Mouse (Mus musculus) heart, adult 8-10 months (tissue): ENCODE measurements around the gene Chil5. TPM values are rescaled to one million over a fixed set of nuclear protein-coding genes. Genes with fewer than 3 reads are reported as not detected.
"Not testable (repeated sequence)": the region's sequence is repeated elsewhere in the genome, so short reads cannot be mapped to it uniquely, and the experiment has no call there.

Experiments used
- DNase-seq: peaks from one replicate; pipeline ENCODE4 v3.0.0; 2022; ENCODE audit warnings: low spot score
- total RNA-seq, 4 experiments: library from RNA; stranded (reverse); gene quantifications; 2 replicates each; pipeline ENCODE4 v1.2.4; 2022

Chil5 gene
- total RNA-seq = under 1 TPM in 2 of 4 experiments, not detected in 2; 0.29 to 0.38 TPM

- DNase-seq = no peak
These were observed at the start of gene Chil5 for GRCm38 (mm10) chr3:106032781-106033180. Chil5 (minus strand) TSS chr3:106032814.

- no peak for DNase-seq
These were observed 42.2 kb upstream of the Chil5 start for GRCm38 (mm10) chr3:106074824-106075223.

GRCm38 (mm10) chr3:106070994-106071393 lies 38.4 kb upstream of the Chil5 start:
- no peak for DNase-seq

- not testable (repeated sequence) for DNase-seq
These were observed 35.1 kb upstream of the Chil5 start for GRCm38 (mm10) chr3:106067707-106068106.

- DNase-seq = no peak
These were observed 25.4 kb upstream of the Chil5 start for GRCm38 (mm10) chr3:106057966-106058365.

- DNase-seq = no peak
These were observed 19.3 kb upstream of the Chil5 start for GRCm38 (mm10) chr3:106051896-106052295.

- DNase-seq = no peak
These were observed 7.7 kb upstream of the Chil5 start for GRCm38 (mm10) chr3:106040306-106040705.

- no peak for DNase-seq
These were observed 8.5 kb downstream of the Chil5 start for GRCm38 (mm10) chr3:106024135-106024534.

GRCm38 (mm10) chr3:106021840-106022239 lies 10.8 kb downstream of the Chil5 start:
- DNase-seq = no peak

GRCm38 (mm10) chr3:106014546-106014945 lies 18.1 kb downstream of the Chil5 start, which contains the start of gene Pifo:
Pifo (minus strand) TSS chr3:106014646.
- no peak for DNase-seq

GRCm38 (mm10) chr3:106003360-106003759 lies 29.3 kb downstream of the Chil5 start:
- not testable (repeated sequence) for DNase-seq

GRCm38 (mm10) chr3:106001416-106002370 lies 30.9 kb downstream of the Chil5 start:
- no peak for DNase-seq

GRCm38 (mm10) chr3:106000707-106001375 lies 31.8 kb downstream of the Chil5 start:
- no peak for DNase-seq

- DNase-seq = no peak
These were observed 37.9 kb downstream of the Chil5 start for GRCm38 (mm10) chr3:105994730-105995129.

- peak; percentile 35 for DNase-seq
These were observed 40.8 kb downstream of the Chil5 start for GRCm38 (mm10) chr3:105991653-105992283.

- DNase-seq = not testable (repeated sequence)
These were observed 43.0 kb downstream of the Chil5 start for GRCm38 (mm10) chr3:105989611-105990010.

- no peak for DNase-seq
These were observed 58.4 kb downstream of the Chil5 start for GRCm38 (mm10) chr3:105974174-105974573.

GRCm38 (mm10) chr3:105973411-105973810 lies 59.2 kb downstream of the Chil5 start, which contains the start of gene Ovgp1:
Ovgp1 (plus strand) TSS chr3:105973711.
- no peak for DNase-seq

- no peak for DNase-seq
These were observed 60.7 kb downstream of the Chil5 start for GRCm38 (mm10) chr3:105971831-105972446.
